Mouse (Mus musculus) right cerebral cortex, postnatal 36 days (tissue): Measurements from ENCODE around the gene Adipor2.
"Not testable (repeated sequence)": the region's sequence is repeated elsewhere in the genome, so short reads cannot be mapped to it uniquely, and the experiment has no call there.

Experiments used
- DNase-seq, 2 experiments: peaks; one replicate each; pipeline ENCODE4 v3.0.0; 2022; ENCODE audit warnings: low spot score in 2 of 2, mixed read lengths in 1 of 2

The Adipor2 gene

DNA sequence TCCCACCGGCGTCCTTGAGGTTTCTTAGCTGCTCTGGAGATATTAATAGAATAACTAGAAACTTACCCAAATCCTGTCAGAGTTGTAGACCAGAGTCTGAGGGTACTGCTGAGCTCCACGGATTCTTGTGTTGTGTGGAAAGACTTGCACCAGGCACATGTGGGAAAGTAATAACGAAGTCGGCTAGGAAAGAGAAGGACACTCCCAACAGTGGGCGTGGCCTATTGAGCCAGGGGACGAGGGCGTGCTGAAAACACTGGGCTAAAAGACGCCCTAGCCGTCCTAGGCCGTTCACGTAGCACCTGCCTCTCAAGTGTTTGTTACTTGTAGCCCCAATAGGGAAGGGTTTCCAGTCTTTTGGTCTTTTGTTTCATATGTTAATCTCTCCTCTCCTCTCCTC lies at the start of gene Adipor2:
TSS of gene Adipor2 (minus strand) at position 351 of the 400 bp plus-strand sequence.
- DNase-seq: no peak

DNA sequence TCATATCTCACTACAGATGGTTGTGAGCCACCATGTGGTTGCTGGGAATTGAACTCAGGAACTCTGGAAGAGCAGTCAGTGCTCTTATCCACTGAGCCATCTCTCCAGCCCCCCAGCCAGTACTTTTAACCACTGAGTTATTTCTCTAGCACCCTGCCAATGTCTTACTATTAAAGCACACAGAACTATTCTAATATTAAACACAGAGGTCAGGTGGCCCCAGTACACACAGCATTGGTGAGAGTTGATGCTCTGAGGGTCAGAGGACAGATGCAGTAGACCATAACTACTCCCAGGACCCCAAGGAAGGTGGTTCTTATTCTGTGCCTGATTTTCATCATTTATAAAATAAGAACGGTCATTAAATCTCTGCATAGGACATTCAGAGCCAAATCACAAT lies 48.7 kb upstream of the Adipor2 start:
- no peak for DNase-seq

DNA sequence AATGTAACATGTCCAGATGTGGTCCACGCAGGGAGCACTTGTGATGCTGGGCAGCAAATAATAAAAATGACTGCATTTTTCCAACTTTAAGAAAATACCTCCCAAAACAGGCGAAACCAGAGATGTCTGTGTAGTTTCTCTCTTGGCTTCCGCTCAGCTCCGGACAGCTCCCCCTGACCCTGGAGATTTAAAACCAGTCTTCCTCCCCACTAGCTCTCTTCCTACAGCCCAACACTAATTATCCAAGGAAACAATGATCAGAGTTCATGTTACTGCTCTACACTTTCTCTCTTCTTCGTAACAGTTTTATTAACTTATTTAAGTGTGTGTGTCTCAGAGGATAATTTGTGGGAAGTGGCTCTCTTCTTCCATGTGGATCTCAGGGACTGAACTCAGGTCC lies 42.9 kb upstream of the Adipor2 start:
- no peak for DNase-seq

DNA sequence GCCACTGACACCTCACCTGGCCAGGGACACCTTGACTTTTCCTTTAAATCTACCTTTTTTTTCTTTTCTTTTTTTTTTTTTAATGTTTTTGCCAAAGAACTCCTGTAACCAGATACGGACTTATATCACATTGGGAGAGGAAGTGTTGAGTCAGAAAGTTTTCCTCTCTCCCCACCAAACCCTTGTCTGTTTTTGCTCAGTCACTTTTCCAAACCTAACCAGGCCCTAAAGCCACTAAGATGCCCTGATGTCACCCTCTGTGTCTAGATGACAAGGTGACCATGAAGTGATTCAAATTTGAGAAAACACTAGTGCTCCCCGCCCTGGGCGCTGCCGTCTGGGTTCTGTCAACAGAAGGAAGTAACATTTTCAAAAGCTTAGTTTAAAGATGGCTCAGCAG lies 41.5 kb upstream of the Adipor2 start:
- no peak for DNase-seq

DNA sequence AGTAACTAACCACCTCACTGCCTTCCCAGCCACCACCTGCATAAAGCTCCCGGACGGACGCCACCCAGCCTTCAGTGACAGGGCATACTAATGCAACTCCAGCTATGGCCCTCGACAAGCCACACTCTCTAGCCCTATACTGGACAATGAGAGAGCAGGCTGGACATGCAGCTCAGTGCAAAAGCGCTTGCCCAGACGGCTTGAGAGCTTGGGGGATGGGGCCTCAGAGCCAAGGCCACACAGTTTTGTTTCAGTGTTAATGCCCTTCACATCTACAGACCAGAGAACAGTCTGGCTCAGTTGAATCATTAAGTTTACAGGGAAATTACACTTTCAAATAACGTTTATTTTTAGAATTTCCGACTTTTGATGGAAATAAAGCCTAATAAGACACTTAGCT lies 40.7 kb upstream of the Adipor2 start:
- DNase-seq: no peak

DNA sequence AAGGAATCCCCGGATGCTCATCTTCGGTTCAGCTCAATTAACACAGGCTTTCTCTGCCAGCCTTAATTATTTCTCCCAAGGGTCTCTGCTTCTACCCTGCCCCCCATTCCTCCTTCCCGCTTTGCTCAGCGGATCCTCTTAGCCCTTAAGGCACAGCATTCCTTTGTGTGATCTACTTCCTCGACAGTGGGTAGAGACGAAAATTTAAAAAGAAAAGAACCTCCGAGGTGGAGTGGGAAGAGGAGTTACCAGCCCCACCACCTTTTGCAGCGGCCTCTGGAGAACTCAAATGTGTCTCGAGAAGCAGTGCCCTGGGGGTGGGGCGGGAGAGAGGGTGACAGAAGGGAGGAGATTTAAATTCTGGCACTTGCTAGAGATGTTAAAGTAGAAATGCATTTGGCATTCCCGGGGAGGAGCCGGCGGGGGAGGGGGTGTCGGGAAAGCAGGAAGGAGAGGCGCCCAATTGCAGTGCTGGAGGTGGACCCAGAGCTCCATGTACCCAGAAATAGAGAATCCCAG lies 34.5 kb upstream of the Adipor2 start:
- DNase-seq: peak; percentile 79 to 86

DNA sequence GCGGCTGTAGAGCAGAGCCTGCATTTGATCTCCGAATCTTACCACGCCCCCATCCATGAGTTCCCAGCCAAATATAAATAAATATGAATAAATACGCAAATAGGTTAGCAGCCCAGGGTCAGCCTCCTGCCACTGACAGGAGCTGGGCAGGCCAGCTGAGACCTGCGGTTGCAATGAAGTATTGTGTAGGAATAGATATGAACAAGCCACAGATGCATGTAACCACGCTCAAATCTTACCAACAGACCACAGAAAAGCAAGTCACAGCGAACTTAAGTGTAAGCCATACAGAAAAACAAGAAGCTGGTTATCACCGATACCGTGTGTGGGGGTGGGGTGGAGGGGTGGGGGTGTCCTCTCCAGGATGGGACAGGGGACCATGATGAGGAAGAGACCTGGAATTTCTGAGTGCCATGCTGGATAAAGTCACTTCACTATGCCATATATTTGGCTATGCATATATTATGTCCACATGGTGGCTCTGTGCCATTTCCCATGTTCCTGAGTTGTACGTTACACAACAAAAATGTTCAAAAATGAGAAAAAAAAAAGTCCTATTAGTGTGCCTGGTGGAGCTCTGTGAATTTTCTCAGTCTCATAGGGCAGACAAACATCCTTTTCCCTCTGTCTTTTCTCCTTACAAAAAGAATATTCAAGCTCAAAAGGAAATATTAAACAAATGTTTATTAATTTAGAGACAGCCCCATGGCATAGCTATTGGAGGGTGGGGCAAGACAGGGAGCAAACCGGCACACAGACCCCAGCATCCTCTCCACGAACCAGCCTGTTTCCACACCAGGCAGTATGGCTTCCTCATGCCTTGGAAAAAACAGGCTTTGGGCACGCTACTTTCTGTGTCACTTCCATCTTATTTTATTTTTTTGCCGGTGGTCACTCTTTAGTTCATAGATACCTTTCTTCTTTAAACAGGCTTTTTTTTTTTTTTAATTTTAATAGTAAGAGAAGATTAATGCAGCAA lies 33.8 kb upstream of the Adipor2 start:
- DNase-seq: no peak

DNA sequence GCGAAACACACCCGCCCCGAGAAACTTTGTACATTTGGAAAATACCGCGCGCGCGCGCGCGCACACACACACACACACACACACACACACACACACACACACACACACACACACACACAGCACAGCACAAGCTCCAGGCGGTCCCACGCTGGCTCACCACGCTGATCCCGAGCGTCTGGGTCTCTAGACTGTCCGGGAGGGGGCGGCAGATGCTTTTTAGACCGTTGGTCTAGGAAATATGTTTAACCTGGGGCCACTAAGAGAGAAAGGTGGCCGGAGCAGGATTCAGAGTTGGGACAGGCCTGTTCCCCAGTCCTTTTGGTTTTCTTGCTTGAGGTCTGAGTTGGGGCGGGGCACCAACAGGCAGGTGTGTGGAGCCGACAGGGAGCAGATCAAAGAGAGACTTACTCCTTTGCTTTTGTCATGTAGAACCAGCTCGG lies 31.6 kb upstream of the Adipor2 start:
- no peak for DNase-seq

DNA sequence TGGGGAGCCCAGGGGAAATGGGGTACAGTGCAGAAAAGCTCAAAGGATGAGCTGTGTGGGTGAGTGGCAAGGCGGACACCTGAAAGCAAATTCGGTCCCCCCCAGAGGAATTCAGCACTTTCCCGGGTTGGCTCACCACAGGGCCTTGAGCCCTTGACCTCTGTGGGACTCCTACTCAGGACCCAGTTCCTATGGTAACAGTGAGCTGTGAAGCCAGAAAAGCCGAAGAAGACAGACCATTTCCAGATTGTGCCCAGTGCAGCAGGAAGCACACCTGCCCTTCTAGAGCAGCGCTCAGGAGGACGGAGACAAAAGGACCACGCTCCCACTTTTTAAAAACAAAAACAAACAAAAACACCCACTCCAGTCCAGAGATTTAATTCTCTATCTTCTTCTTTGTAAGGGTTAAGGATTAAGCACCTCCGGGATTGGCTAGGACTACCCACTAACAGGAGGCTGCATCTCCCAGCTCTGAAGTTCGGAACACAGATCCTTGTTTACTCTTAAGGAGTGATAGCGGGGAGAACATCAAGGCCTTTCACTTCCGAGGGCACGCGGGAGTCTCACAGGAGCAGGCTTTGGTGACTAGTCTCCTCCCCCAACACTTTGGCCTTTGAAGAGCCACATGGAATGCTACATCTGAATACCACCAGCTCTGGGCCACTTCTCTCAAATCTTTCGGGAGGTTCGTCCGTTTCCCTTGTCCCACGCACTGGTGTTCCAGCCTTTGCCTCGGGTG lies 31.0 kb upstream of the Adipor2 start:
- DNase-seq: no peak

DNA sequence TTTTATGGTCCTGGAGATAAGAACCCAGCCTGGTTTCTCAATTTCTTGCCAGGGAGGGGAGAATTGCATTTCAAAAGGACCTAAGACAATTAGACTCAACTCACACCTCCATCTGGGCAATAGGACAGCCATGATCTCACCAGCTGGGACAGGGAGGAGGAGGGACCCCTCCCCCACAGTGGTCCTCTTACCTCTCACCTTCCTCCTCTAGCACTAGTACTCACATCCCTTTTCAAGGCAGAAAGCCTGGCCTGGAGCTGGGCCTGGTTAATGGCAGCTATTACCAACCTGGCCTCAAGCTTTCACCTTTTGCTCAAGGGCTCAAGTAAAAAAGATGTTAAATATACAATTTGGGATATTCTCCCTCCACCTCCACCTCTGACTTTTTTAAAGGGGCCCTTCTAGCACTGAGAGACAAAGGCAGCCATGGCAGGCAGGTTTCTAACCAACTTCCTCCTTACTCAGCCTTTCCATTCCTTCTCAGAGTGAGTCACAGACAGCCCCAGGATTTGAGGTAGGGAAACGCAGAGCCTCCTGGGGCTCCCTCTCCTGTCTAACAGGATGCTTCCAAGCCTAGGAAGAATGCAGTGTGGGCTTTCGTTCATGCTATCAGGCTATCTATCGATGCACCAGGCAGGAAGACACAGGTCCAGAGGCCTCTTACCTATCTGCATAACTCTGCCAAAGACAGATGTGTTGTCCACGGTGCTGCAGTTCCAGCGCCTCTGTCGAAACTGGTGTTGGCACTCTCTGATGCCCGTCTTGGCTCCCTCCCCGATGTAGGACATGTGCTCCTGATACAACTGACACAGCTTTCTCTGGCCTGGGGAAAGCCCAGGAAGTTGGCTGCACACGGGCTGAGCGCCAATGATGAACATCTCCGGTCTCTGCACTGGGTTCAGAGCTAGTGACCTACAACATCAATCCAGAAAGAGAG lies 28.4 kb upstream of the Adipor2 start:
- no peak for DNase-seq

DNA sequence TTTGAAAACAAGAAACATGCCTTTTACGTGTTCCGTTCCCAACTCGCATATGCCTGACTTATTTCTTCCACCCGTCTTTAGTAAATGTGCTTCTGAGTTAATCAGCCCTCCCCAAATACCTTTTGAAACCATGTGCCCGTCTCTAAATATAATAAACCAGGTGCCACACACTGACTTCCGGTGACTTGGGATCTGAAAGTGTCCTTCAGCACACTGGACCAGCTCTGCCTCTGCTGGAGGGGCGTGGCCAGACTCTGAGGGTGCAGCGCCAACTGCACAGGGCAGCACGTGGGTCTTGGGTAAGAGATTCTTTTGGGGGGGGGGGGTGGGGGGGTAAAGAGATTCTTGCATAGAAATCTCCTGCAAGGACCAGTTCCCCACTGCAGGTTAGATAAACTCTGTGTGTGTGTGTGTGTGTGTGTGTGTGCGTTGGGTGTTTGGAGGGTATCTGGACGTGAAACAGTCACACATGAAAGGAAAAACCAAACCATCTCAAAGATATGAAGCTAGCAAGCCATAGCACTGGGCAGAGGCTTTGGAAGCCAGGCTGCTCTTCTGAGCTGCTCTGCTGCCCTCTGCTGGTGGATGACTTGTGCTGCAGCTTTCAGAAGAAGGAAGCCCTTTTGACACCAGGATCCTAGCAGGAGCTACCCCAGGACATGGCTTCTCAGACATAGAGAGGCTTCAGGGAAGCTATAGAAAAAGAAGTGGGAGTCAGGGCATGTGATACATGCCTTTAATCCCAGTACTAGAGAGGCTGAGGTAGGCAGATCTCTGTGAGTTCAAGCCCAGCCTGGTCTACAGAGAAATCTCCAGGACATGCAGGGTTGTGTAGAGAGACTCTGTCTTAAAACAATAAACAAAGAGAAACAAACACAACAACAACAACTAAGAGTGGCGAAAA lies 26.5 kb upstream of the Adipor2 start:
- DNase-seq: peak; percentile 29 to 45

DNA sequence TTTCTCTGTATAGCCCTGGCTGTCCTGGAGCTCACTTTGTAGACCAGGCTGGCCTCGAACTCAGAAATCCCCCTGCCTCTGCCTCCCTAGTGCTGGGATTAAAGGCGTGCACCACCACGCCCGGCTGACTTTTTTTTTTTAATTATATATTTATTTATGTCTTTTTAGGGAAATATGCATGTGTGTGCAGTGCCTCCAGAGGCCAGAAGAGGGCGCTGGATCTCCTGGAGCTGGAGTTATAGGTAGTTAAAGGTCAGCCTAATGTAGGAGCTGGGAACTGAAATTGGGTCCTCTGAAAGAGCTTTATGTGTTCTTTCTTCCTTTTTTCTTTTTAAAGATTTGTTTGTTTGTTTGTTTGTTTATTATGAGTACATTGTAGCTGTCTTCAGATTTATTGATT lies 25.2 kb upstream of the Adipor2 start:
- not testable (repeated sequence) for DNase-seq

DNA sequence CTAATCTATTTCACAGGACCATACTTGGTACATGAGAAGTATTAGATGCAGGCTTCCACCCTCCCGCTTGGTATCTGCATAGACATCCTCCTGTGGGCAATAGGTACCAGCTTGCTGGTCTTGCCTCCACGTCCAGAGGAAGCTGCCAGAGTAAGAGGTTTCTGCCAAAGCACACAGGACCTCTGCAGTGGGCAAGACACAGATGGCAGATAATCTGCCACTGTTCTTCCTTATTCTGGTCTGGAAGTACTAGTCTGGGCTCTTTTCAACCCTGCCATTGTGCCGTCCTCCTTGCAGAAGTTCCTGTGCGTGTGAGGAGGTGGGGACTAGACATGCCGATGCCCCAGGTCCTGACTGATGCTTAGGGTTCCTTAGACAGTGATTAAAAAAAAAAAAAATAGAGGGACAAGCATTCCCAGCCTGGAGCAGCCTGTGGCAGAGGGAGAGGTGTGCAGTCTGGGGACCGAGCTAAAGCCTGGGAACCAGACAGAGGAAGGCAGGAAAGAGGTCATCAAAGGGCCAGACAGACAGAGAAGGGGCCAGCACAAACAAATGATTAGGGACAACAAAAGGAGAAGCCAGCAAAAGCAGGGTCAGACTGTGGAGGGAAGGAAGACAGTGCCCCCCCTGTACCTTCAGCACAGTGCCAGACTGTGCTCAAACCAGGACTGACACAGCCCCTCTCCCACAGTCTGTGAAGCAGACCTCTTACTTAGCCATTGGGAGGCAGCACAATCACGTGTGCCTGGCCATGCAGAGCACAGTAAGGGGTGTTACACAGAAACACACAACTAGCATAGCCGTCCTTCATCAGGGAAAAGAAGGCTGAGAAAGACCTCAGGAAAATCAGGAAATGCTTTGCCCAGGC lies 20.6 kb upstream of the Adipor2 start:
- no peak for DNase-seq

DNA sequence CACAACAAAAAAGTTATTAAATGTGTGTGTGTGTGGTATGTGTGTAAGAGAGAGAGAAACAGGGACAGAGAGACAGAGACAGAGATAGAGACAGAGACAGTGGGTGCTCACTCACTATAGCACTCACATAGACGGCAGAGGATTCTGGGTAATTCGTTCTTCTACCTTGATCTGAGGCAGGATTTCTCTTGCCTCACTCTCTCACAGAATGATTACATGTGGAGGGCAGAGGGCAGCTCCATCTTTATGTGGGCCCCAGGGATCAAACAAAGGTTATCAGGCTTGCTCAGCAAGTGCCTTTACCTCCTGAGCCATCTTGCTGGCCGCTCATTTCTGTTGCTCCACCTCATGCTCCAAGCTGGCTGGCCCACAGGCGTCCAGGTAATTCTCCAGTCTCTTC lies 16.9 kb upstream of the Adipor2 start:
- DNase-seq: no peak

DNA sequence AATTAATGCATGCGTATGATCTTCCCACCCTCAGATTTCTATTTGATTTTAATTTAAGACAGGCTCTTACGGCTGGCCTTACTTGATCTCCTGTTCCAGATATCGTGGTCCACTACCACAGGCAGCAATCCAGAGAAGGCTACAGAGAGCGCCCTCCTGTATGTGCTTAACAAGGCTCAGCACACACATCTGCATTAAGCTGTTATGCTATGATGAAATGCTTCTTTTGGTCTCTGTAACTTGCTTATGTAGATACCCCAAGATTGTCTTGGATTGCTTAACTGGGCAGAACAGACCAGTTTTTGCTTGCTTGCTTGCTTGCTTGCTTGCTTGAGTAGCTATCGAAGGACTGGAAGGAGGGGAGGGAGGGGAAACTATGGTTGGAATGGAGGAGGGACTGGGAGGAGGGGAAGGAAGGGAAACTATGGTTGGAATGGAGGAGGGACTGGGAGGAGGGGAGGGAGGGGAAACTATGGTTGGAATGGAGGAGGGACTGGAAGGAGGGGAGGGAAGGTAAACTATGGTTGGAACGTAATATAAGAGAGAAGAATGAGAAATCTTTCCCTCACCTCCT lies 14.3 kb upstream of the Adipor2 start:
- DNase-seq: no peak

DNA sequence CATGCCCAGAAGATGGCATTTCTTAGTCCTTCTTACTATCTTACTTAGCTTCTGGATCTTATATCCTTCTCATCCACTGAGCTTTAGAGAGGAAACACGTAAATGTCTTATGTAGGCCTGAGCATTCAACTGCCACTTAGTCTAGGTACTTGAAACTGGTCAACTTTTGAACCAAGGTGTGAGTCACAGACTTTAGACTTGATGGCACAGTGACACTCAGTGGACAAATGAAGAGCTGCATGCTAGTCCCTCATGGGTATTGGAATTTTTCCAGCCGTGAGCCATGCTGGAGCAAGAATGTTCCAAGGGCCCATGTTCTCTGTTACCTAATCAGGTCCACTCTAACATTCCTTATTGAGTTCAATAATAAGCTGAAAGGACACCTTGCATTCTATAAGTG lies 13.0 kb upstream of the Adipor2 start:
- DNase-seq: no peak

DNA sequence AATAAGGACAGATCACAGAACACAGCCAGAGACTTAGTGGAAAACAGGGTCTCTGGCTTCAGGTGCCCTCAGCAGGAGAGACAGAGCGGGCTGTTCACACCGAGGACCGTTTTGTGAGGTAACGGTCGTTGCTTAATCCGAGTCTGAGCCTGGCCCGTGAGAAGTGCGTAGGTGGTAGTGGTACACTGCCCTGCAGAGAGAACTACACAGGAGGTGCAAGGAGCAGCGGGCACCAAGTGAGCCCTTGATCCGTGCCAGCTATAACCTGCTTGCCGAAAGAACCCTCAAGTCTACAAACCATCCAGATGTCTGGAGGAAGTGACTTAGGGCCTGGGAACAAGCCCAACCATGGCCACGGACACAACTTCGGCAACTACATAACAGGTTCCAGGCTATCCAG lies 11.8 kb upstream of the Adipor2 start:
- DNase-seq: no peak

DNA sequence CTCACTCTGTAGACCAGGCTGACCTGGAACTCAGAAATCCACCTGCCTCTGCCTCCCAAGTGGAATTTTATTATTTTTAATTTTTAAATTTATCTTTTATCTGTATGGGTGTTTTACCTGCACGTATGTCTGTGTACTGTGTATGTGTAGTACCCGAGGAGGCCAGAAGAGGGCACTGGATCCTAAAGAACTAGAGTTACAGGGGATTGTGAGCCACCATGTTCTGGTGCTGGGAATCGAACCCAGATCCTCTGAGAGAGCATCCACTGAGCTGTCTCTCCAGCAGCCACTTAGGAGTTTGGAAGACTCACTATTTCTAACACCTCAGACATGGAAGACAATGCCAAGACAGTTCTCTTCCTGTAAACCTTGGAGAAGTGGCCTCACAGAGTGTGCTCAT lies 11.1 kb upstream of the Adipor2 start:
- no peak for DNase-seq

DNA sequence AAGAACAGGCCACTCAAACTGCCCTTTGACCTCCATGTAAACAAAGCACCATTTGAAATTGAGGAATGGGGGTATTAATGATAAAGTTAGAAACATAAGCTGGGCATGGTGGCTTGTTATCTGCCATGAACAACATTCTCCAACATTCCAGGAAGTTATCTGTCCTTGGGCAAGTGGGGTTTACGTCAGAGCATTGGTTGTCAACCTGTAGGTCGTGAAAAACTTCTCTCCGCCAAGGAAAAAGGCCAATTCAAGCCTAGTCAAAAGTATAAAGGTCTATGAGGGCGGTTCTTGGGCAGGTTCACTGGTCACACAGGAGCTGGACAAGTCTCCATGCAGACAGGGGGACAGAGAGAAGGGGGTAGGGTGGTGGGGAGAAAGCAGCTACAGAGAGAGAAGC lies 3.5 kb upstream of the Adipor2 start:
- no peak for DNase-seq
